Mouse (Mus musculus) lung, adult 2 months (tissue): ENCODE results near the gene Sox15. TPM values are rescaled to one million over a fixed set of nuclear protein-coding genes. Genes with fewer than 3 reads are reported as not detected.
A peak's percentile ranks its signal among the peaks of the same experiment; 100 is the strongest.
"Not testable (repeated sequence)": the region's sequence is repeated elsewhere in the genome, so short reads cannot be mapped to it uniquely, and the experiment has no call there.

Source experiments
- DNase-seq: peaks from one replicate; pipeline ENCODE4 v3.0.0; 2022
- H3K4me1 ChIP-seq: fragments of 200-500 bp; 2 replicates; pipeline ENCODE4 v1.6.1; 2011; ENCODE audit warnings: low read length; ENCODE audit not compliant: control insufficient read depth, insufficient read depth
- H3K4me3 ChIP-seq: fragments of 200-500 bp; replicated peaks from 2 replicates; pipeline ENCODE3; 2011; ENCODE audit warnings: low read depth, mild to moderate bottlenecking, control low read depth, low read length; ENCODE audit errors: extremely low read depth
- CTCF ChIP-seq: fragments of 200-500 bp; IDR thresholded peaks from 2 replicates; pipeline ENCODE4 v1.5.1; 2011; ENCODE audit warnings: mild to moderate bottlenecking, low read length, control low read depth; ENCODE audit not compliant: insufficient read depth
- POLR2A ChIP-seq: fragments of 200-500 bp; IDR thresholded peaks from 2 replicates; pipeline ENCODE4 v1.6.1; 2011; ENCODE audit warnings: low read depth, mild to moderate bottlenecking, control low read depth, low read length, borderline replicate concordance; ENCODE audit errors: extremely low read depth
- WGBS: fragments of 180-500 bp; shearing (Covaris S2); methylation state at CpG from one replicate; pipeline ENCODE4 v1.1.7; 2018; 5-methylcytosine and 5-hydroxymethylcytosine counted together
- polyA plus RNA-seq: library from polyadenylated mRNA; depleted of rRNA; stranded (reverse); fragments of >200 nt; gene quantifications from 2 replicates; pipeline ENCODE4 v1.2.3, GENCODE M21; 2012; rRNA removed

Gene Sox15
- 0.14 and 5.5 TPM in 2 replicates for polyA plus RNA-seq

DNA sequence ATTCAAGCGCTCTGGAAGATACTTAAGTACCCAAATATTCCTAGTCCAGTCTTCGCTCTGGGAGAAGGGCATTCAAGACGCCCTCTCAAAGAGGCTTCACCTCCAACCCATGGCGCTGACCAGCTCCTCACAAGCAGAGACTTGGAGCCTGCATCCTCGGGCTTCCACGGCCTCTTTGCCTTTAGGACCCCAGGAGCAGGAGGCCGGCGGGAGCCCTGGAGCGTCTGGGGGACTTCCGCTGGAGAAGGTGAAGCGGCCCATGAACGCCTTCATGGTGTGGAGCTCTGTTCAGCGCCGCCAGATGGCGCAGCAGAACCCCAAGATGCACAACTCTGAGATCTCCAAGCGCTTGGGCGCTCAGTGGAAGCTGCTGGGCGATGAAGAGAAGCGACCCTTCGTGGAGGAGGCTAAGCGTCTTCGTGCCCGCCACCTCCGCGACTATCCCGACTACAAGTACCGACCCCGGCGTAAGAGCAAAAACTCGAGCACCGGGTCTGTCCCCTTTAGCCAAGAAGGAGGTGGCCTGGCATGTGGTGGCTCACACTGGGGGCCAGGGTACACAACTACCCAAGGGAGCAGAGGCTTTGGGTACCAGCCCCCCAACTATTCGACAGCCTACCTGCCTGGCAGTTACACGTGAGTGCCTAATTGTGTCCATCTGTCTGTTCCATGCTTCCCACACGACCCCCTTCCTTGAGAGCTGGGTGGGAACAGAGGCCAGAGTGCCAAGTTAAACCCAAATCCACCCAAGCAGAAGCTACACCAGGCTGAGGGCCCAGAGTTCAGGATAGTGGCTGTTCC lies at the start of gene Sox15:
Gene Sox15, plus strand, starts transcription at position 51 of the 801 bp plus-strand sequence.
- DNase-seq, result peak; percentile 58
- TF ChIP-seq POLR2A (no peak), CTCF (peak; percentile 76)
- 24% methylated on average over 34 of the region's 34 CpGs for WGBS
- Histone ChIP-seq H3K4me3 (no peak within 1 kb of the TSS), H3K4me1 (no peaks in the 10 kb centered on the region)

DNA sequence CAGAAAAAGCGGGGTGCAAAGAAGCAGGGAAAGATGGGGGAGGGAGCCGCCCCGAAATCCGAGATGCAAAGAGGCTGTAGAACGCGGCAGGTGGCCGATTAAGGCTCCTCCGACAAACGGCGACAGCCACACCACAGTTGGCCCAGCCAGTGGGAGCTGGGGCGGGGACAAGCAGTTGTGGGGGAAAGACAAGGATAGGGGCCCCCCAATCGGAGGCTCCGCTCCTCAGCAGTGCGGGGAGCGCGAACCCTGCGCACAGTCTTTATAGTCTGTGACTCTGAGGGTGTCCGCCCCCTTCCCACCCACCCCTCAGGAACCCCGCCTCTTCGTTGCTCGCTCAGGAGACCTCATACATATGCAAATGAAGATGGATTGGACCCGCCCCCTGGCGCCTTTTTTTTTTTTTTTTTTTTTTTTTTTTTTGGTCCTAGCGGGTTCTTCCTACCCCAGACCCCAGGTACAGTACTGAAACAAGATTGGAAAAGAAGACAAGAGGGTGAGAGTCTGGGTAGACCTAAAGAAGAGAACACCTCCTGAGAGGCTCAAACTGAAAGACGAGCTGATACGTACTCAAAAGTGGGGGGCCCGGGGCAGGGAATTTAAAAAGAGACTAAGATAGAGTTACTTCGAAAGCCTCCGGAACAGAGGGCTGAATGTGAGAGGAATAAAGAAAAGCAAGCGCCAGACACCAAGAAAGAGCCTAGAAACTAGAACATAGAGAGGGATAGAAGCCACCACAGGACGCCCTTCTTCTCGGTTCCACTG lies 49.2 kb upstream of the Sox15 start, which contains the start of gene Atp1b2:
Gene Atp1b2, minus strand, starts transcription at position 217 of the 765 bp plus-strand sequence.
- peak; percentile 70; the same call in 1 of the 2 replicates for TF ChIP-seq POLR2A
- no peak for TF ChIP-seq CTCF
- Histone ChIP-seq H3K4me1 (no peaks in the 10 kb centered on the region; the same call in 1 of the 2 replicates), H3K4me3 (peak within 1 kb of the TSS; percentile 73)
- WGBS, result 4% methylated on average over 32 of the region's 32 CpGs
- DNase-seq, result peak; percentile 54

DNA sequence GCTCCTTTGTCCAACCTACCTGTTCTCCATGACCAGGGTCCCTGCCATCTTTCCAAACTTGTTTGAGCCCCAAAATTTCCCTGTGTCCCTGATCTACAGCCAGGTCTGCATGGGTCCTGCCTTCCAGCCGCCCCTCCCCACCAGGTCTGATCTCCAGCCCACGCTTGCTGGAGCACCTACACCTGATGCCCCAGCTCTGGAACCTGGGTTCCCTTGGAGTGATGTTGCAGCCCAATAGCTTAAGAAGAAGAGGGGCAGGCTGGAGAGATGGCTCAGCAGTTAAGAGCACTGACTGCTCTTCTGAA lies 48.7 kb upstream of the Sox15 start:
- TF ChIP-seq POLR2A (no peak), CTCF (no peak)
- no peaks in the 10 kb centered on the region; the same call in 1 of the 2 replicates for H3K4me1 ChIP-seq
- H3K4me3 ChIP-seq, result no peak overlapping the region
- DNase-seq, result no peak
- 88% methylated on average over 2 of the region's 2 CpGs for WGBS

DNA sequence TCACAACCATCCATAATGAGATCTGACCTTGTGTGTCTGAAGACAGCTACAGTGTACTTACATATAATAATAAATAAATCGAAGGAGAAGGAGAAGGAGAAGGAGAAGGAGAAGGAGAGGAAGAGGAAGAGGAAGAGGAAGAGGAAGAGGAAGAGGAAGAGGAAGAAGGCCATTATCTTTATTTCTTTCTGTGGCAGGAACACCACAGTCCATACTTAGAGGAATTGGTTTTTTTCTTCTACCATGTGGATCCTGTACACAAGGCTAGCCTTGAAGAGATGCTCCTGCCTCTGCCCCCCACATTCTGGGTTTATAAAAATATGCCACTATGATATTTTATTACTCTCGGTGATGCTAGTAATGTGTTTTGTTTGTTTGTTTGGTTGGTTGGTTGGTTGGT lies 48.3 kb upstream of the Sox15 start:
- WGBS, result 75% methylated on average over 2 of the region's 2 CpGs
- H3K4me3 ChIP-seq, result no peak overlapping the region
- DNase-seq, result no peak
- H3K4me1 ChIP-seq, result no peaks in the 10 kb centered on the region; the same call in 1 of the 2 replicates
- no peak for TF ChIP-seq POLR2A
- TF ChIP-seq CTCF, result no peak

DNA sequence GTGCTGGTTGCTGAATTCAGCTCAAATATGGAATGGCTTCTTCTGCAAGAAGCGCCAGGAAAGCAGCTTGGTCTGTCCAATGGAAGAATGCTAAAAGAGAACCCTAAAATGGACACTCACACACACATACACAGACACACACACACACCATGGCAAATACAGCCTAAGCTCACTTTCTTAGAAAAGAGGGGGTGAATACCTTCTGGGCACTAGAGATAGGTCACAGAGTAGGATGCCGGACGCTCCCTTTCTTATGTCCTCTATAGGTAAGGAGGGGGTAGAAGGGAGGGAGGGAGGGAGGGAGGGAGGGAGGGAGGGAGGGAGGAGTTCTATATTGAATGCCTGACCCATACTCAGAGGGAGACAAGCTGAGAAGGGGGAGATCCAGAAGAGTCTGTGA lies 46.6 kb upstream of the Sox15 start:
- H3K4me3 ChIP-seq, result no peak overlapping the region
- no peak for DNase-seq
- TF ChIP-seq CTCF (no peak), POLR2A (no peak)
- WGBS, result 82% methylated on average over 3 of the region's 3 CpGs
- H3K4me1 ChIP-seq, result no peaks in the 10 kb centered on the region; the same call in 1 of the 2 replicates

DNA sequence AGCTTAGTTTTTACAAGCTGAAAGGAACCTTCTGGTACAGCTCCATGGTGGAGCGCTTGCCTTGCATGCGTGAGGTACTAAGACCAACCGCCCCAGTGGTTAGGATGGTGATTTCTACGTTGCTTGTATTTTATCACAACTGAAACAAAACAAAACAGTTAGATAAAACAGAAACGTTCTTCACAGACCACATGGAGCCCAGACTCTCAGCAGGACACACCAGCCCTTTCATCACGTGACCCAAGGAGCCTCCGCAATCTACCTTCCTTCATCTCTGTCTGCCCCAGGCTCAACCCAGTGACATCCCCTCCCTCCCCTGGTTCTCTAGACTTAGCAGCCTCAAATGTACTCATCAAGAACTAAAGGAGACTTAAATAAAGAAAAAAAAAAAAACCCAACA lies 45.7 kb upstream of the Sox15 start:
- no peaks in the 10 kb centered on the region; the same call in 1 of the 2 replicates for H3K4me1 ChIP-seq
- H3K4me3 ChIP-seq, result no peak overlapping the region
- no peak for DNase-seq
- WGBS, result 65% methylated on average over 7 of the region's 7 CpGs
- TF ChIP-seq CTCF, result no peak
- TF ChIP-seq POLR2A, result no peak

DNA sequence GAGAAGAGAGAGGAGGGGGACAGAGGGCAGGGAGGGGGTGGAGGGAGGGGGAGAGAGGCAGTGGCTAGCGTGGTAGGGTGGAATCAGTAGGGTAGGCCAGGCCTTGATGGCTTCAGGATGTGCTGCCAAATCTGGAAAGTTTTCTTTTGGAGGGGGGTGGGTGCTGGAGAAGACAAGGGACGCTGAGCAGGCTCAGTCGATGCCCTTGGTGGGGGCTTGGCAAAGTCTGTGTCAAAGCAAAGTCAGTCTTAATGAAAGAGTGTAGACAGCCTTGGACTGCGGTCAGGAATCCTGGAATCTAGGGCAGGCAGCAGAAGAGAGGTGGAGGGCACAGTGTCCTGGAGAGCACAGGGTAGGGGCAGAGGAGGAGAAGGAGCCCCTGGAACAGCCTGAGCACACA lies 44.2 kb upstream of the Sox15 start:
- TF ChIP-seq CTCF, result no peak
- TF ChIP-seq POLR2A, result no peak
- 52% methylated on average over 4 of the region's 4 CpGs for WGBS
- no peaks in the 10 kb centered on the region for H3K4me1 ChIP-seq
- no peak overlapping the region for H3K4me3 ChIP-seq
- no peak for DNase-seq

DNA sequence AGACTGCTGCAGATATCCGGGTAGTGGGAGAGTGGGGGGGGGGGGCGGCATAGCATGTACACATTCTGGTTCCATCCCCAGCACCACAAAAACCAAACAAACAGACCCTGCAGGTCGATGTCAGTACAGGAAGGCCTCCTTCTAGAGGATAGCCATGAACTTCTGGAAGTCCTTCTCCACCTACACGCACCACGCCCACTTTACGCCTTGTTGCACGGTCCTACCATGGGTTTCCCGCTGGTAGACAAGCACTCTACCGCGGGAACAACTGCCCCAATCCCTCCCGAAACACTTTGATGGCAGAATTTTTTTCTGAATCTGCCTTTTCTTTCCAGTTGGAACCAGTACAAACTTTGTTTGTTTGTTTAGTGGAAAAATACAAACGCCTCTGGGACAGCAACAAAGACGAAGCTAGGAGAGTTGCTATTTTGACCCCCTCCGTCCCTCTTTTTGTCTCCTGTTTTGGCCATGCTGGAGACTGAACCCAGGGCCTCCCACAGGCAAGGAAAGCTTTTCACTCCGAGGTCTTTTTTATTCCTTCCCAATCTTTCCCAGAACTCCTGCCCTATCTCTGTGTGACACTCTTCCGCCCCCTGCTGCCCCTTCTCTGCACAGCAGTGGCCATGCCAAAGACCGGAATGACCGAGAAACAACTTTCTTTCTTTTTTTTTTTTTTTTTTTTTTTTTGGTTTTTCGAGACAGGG lies 41.4 kb upstream of the Sox15 start:
- Histone ChIP-seq H3K4me1 (no peaks in the 10 kb centered on the region), H3K4me3 (no peak overlapping the region)
- TF ChIP-seq POLR2A (no peak), CTCF (peak; percentile 85)
- 9% methylated on average over 19 of the region's 19 CpGs for WGBS
- DNase-seq, result peak; percentile 83

DNA sequence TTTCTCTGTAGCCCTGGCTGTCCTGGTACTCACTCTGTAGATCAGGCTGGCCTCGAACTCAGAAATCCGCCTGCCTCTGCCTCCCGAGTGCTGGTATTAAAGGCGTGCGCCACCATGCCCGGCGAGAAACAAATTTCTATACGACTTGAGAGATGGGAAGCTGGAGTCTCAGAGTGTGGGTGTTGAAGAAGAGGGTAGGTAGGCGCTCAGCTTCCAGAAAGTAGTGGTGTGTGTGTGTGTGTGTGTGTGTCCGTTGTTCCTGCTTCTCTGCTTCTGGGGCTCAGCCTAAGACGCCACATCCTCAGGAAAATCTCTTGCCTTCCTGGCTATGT lies 40.9 kb upstream of the Sox15 start:
- not testable (repeated sequence) for DNase-seq, H3K4me3 ChIP-seq, H3K4me1 ChIP-seq
- 42% methylated on average over 11 of the region's 11 CpGs for WGBS
